Mouse (Mus musculus): ENCODE data around the gene Ghrhr. TPM values are rescaled to one million over a fixed set of nuclear protein-coding genes. Genes with fewer than 3 reads are reported as not detected.
A peak's percentile ranks its signal among the peaks of the same experiment; 100 is the strongest.

Gene Ghrhr
- polyA plus RNA-seq, 1 experiment from 2014 or later: 0.12 TPM

- no peaks in the 10 kb centered on the region for H3K9me3 ChIP-seq (ENCODE audit: low read length)
- no peaks in the 10 kb centered on the region for H3K27me3 ChIP-seq (replicated peaks; ENCODE audit: insufficient read depth, low read length)
- no peaks in the 10 kb centered on the region for H3K36me3 ChIP-seq (ENCODE audit: insufficient read depth, low read length)
- H3K4me2 ChIP-seq (replicated peaks; ENCODE audit: low read depth, low read length): no peak overlapping the region
- H3K4me1 ChIP-seq (ENCODE audit: insufficient read depth, low read depth, low read length): peaks cover 26% of the 10 kb centered on the region
- TF ChIP-seq EP300 (IDR thresholded peaks at IDR 0.05): peak; percentile 81; the same call in 1 of the 2 replicates
- no peak; the same call in 1 of the 2 replicates for TF ChIP-seq CTCF (IDR thresholded peaks at IDR 0.05)
- H3K4me3 ChIP-seq (ENCODE audit: low read depth, low read length): no peak overlapping the region
- ATAC-seq (peak; percentile 66), DNase-seq (ENCODE audit: low spot score) (peak; percentile 60)
- 0 out of 2 replicates have a peak overlapping the region, but pooled peaks have one; percentile 43 for H3K27ac ChIP-seq (ENCODE audit: low read length)
- no peak overlapping the region for H3K9ac ChIP-seq (replicated peaks; ENCODE audit: low read depth)
- 16% methylated on average over 5 of the region's 5 CpGs for WGBS
These were observed 19.9 kb upstream of the Ghrhr start for GRCm38 (mm10) chr6:55356017-55356703.

- no peak overlapping the region for H3K4me2 ChIP-seq (replicated peaks; ENCODE audit: low read depth, low read length)
- no peak overlapping the region for H3K27ac ChIP-seq (ENCODE audit: low read length)
- H3K4me3 ChIP-seq (ENCODE audit: low read depth, low read length): no peak overlapping the region
- H3K9ac ChIP-seq (replicated peaks; ENCODE audit: low read depth): no peak overlapping the region
- no peaks in the 10 kb centered on the region for H3K27me3 ChIP-seq (replicated peaks; ENCODE audit: insufficient read depth, low read length)
- DNase-seq (ENCODE audit: low spot score) (no peak), ATAC-seq (no peak)
- no peaks in the 10 kb centered on the region for H3K36me3 ChIP-seq (ENCODE audit: insufficient read depth, low read length)
- TF ChIP-seq EP300 (IDR thresholded peaks at IDR 0.05): no peak
- 0 out of 2 replicates have a peak, but pooled peaks have one; percentile 6 for TF ChIP-seq CTCF (IDR thresholded peaks at IDR 0.05)
- H3K9me3 ChIP-seq (ENCODE audit: low read length): no peaks in the 10 kb centered on the region
- H3K4me1 ChIP-seq (ENCODE audit: insufficient read depth, low read depth, low read length): peaks cover 26% of the 10 kb centered on the region
- 50% methylated on average over 5 of the region's 5 CpGs for WGBS
These were observed 19.0 kb upstream of the Ghrhr start for GRCm38 (mm10) chr6:55356976-55357635.

- Histone ChIP-seq H3K4me1 (ENCODE audit: insufficient read depth, low read depth, low read length) (peaks cover 26% of the 10 kb centered on the region), H3K27ac (ENCODE audit: low read length) (no peak overlapping the region), H3K36me3 (ENCODE audit: insufficient read depth, low read length) (no peaks in the 10 kb centered on the region), H3K4me2 (replicated peaks; ENCODE audit: low read depth, low read length) (no peak overlapping the region), H3K4me3 (ENCODE audit: low read depth, low read length) (no peak overlapping the region), H3K9me3 (ENCODE audit: low read length) (no peaks in the 10 kb centered on the region), H3K9ac (replicated peaks; ENCODE audit: low read depth) (no peak overlapping the region), H3K27me3 (replicated peaks; ENCODE audit: insufficient read depth, low read length) (no peaks in the 10 kb centered on the region)
- WGBS: 15% methylated on average over 6 of the region's 6 CpGs
- DNase-seq (ENCODE audit: low spot score): no peak
- peak; percentile 8; the same call in 1 of the 2 replicates for ATAC-seq
- TF ChIP-seq CTCF (IDR thresholded peaks at IDR 0.05): no peak
- TF ChIP-seq EP300 (IDR thresholded peaks at IDR 0.05): no peak
These were observed 18.5 kb upstream of the Ghrhr start for GRCm38 (mm10) chr6:55357636-55358031.

GRCm38 (mm10) chr6:55358731-55359143 lies 17.4 kb upstream of the Ghrhr start:
- DNase-seq (ENCODE audit: low spot score): peak; percentile 77

GRCm38 (mm10) chr6:55362663-55363062 lies 13.4 kb upstream of the Ghrhr start:
- H3K4me1 ChIP-seq (ENCODE audit: insufficient read depth, low read depth, low read length): peaks cover 5% of the 10 kb centered on the region
- ATAC-seq (no peak), DNase-seq (ENCODE audit: low spot score) (no peak)
- H3K9me3 ChIP-seq (ENCODE audit: low read length): no peaks in the 10 kb centered on the region
- TF ChIP-seq CTCF (IDR thresholded peaks at IDR 0.05) (no peak), EP300 (IDR thresholded peaks at IDR 0.05) (no peak)
- H3K4me2 ChIP-seq (replicated peaks; ENCODE audit: low read depth, low read length): no peak overlapping the region
- no peak overlapping the region for H3K9ac ChIP-seq (replicated peaks; ENCODE audit: low read depth)
- no peak overlapping the region for H3K4me3 ChIP-seq (ENCODE audit: low read depth, low read length)
- H3K27ac ChIP-seq (ENCODE audit: low read length): no peak overlapping the region
- WGBS: 89% methylated on average over 1 of the region's 1 CpGs
- H3K36me3 ChIP-seq (ENCODE audit: insufficient read depth, low read length): no peaks in the 10 kb centered on the region
- H3K27me3 ChIP-seq (replicated peaks; ENCODE audit: insufficient read depth, low read length): no peaks in the 10 kb centered on the region

More at GRCm38 (mm10) chr6:55358731-55359143, 17.4 kb upstream of the Ghrhr start:
- WGBS: 20% methylated on average over 2 of the region's 2 CpGs
- Histone ChIP-seq H3K4me2 (replicated peaks; ENCODE audit: low read depth, low read length) (no peak overlapping the region), H3K4me1 (ENCODE audit: insufficient read depth, low read depth, low read length) (peaks cover 26% of the 10 kb centered on the region), H3K36me3 (ENCODE audit: insufficient read depth, low read length) (no peaks in the 10 kb centered on the region), H3K27me3 (replicated peaks; ENCODE audit: insufficient read depth, low read length) (no peaks in the 10 kb centered on the region), H3K27ac (ENCODE audit: low read length) (no peak overlapping the region), H3K9ac (replicated peaks; ENCODE audit: low read depth) (no peak overlapping the region), H3K4me3 (ENCODE audit: low read depth, low read length) (no peak overlapping the region), H3K9me3 (ENCODE audit: low read length) (no peaks in the 10 kb centered on the region)
- ATAC-seq: peak; percentile 29
- no peak for TF ChIP-seq EP300 (IDR thresholded peaks at IDR 0.05)
- peak; percentile 82 for TF ChIP-seq CTCF (IDR thresholded peaks at IDR 0.05)

GRCm38 (mm10) chr6:55367126-55367525 lies 9.0 kb upstream of the Ghrhr start:
- H3K4me2 ChIP-seq (replicated peaks; ENCODE audit: low read depth, low read length): no peak overlapping the region
- no peaks in the 10 kb centered on the region for H3K27me3 ChIP-seq (replicated peaks; ENCODE audit: insufficient read depth, low read length)
- H3K9ac ChIP-seq (replicated peaks; ENCODE audit: low read depth): no peak overlapping the region
- no peak for TF ChIP-seq CTCF (IDR thresholded peaks at IDR 0.05)
- TF ChIP-seq EP300 (IDR thresholded peaks at IDR 0.05): no peak
- DNase-seq (ENCODE audit: low spot score) (no peak), ATAC-seq (no peak)
- H3K4me3 ChIP-seq (ENCODE audit: low read depth, low read length): no peak overlapping the region
- H3K36me3 ChIP-seq (ENCODE audit: insufficient read depth, low read length): no peaks in the 10 kb centered on the region
- H3K9me3 ChIP-seq (ENCODE audit: low read length): no peaks in the 10 kb centered on the region
- no peak overlapping the region for H3K27ac ChIP-seq (ENCODE audit: low read length)
- H3K4me1 ChIP-seq (ENCODE audit: insufficient read depth, low read depth, low read length): no peaks in the 10 kb centered on the region
